Mouse (Mus musculus) brain, adult 2 months (tissue): Measurements from ENCODE around the gene AA467197.

Source experiments
- DNase-seq: peaks from one replicate; pipeline ENCODE4 v3.0.0; 2011; ENCODE audit warnings: low read depth, low spot score

AA467197 gene

GRCm38 (mm10) chr2:122636686-122637085, at the start of gene AA467197:
Gene AA467197 (plus strand): TSS chr2:122636986.
- no peak for DNase-seq

GRCm38 (mm10) chr2:122587861-122588519, 48.8 kb upstream of the AA467197 start:
- DNase-seq = no peak

GRCm38 (mm10) chr2:122590351-122590750, 46.4 kb upstream of the AA467197 start:
- DNase-seq = no peak

- no peak for DNase-seq
Observed at GRCm38 (mm10) chr2:122591213-122591612, 45.6 kb upstream of the AA467197 start.

DNA sequence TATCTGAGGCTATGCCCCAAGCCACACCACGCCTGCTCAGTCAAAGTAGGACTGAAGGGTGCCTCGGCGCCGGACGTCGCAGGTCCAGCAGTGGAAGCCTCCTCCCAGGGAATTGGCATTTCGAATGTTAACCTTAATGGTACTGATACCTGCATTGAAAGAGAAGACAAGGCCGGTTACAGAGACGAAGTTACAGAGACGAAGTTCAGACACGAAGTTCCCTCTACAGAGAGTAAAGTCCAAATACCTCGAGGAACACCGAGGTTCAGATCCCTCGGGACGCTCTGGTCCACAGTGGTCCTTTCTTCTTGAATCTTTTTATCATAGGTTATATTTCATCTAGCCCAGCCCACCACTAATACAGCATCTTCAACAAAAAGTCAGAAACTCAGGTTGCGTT, 41.3 kb upstream of the AA467197 start:
- no peak for DNase-seq

GRCm38 (mm10) chr2:122599736-122600135, 37.0 kb upstream of the AA467197 start:
- no peak for DNase-seq

GRCm38 (mm10) chr2:122601354-122601753, 35.4 kb upstream of the AA467197 start:
- DNase-seq = no peak

- peak; percentile 89 for DNase-seq
Observed at GRCm38 (mm10) chr2:122605829-122606228, 31.0 kb upstream of the AA467197 start.

- no peak for DNase-seq
Observed at GRCm38 (mm10) chr2:122608820-122609219, 28.0 kb upstream of the AA467197 start.

GRCm38 (mm10) chr2:122610746-122611653, 25.8 kb upstream of the AA467197 start, which contains the start of gene Gatm:
Gene Gatm (minus strand): TSS chr2:122611303.
- peak; percentile 93 for DNase-seq

- DNase-seq = no peak
Observed at GRCm38 (mm10) chr2:122611654-122611973, 25.2 kb upstream of the AA467197 start.

DNA sequence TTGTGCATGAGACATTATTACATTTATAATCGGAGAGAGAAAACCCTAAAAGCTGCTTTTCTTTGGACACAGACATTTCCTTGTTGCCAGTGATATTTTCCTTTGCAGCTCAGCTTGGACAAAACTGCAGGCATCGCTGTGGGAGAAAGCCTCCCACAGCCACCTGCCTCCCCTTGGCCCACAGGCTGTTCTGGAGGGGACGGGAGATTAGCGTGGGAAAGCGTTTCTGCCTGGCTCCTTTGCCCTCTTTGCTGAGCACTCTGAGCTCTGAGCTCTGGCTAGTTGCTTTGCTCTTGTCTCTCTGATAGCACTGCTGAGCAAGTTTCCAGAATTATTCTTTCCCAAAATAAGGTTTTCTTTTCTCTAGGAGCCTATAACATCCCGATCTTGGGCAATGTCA, 20.5 kb upstream of the AA467197 start:
- DNase-seq = peak; percentile 49

GRCm38 (mm10) chr2:122617792-122618191, 19.0 kb upstream of the AA467197 start:
- DNase-seq = no peak

GRCm38 (mm10) chr2:122618719-122619118, 18.1 kb upstream of the AA467197 start:
- no peak for DNase-seq

DNA sequence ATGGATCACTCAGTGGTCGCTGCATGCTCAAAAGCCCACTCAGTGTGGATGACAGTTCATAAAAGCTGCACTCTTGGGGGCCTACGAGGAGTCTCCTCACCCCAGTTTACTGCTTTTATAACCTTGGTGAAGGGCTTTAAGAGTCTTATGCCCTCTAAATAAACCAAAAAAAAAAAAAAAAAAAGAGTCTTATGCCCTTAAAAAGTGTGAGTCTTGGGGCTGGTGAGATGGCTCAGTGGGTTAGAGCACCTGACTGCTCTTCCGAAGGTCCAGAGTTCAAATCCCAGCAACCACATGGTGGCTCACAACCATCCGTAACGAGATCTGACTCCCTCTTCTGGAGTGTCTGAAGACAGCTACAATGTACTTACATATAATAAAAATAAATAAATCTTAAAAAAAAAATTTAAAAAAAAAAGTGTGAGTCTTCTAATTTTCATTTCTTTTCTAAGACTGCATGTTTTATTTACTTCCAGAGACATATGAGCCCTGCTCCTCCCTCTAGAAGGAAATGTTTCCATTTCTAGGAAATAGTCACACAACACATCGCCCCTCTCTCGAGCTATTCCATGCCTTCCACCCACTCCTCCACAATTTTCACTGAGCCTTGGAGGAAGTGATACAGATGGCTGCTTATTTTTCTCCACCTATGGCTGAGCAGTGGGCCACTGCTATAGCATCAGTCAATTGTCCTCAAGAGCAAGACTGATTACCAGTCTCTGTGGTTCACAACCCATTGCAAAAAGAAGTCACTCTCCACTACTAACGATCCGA, 15.3 kb upstream of the AA467197 start:
- DNase-seq = peak; percentile 69

DNA sequence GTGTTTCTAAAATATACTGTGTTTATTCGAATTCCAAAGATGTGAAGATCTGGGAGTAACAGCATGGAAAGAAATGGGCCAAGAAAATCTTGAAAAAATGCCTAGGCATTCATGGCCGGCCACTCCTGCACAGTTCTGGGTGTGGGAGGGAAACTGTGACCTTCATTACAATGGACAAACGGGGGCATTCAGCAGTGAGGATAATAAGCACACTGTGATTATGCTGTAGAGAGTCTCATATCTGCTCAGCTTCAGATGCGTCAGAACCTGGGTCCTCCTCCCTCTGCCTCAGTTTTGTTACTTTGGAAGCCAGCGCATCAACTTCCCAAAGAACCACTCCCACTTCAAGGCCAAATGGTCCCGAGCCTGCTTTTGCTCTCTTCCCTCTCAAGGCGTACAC, 10.9 kb upstream of the AA467197 start:
- DNase-seq = peak; percentile 83

DNA sequence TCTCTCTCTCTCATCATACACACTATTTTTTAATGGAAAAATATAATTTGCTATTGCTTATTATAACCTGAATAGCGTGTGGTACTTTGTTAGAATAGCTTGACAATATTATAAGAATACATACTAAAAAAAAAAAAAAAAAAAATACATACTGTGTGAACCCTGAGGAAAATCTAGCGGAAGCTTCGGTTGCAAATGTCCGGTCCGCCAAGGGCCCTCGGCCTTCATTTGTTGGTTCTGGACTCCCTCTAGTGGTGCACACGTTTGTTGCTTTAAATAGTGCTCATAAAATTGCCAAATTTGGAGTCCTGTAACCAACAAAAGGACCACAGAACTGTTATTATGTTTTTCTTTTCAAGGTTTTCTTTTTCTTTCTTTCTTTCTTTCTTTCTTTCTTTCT, 7.8 kb upstream of the AA467197 start:
- peak; percentile 95 for DNase-seq

DNA sequence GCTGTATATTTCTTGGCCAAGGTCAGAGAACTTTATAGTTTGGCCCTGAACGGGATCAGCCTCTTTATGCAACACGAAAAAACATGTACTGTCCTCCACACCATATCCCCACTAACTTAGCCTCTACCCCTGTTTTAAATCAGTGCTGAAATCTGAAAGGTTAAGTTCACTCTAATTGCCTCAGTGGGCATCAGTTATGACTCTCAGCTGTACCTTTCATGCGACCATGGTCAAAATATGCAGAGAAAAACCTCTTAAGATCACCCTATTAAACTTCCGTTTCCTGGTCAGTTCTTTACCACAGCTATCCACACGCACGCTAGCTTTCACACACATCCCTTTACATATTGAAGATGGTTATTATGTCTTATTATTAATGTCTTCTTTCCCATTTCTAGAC, 6.9 kb upstream of the AA467197 start:
- no peak for DNase-seq

DNA sequence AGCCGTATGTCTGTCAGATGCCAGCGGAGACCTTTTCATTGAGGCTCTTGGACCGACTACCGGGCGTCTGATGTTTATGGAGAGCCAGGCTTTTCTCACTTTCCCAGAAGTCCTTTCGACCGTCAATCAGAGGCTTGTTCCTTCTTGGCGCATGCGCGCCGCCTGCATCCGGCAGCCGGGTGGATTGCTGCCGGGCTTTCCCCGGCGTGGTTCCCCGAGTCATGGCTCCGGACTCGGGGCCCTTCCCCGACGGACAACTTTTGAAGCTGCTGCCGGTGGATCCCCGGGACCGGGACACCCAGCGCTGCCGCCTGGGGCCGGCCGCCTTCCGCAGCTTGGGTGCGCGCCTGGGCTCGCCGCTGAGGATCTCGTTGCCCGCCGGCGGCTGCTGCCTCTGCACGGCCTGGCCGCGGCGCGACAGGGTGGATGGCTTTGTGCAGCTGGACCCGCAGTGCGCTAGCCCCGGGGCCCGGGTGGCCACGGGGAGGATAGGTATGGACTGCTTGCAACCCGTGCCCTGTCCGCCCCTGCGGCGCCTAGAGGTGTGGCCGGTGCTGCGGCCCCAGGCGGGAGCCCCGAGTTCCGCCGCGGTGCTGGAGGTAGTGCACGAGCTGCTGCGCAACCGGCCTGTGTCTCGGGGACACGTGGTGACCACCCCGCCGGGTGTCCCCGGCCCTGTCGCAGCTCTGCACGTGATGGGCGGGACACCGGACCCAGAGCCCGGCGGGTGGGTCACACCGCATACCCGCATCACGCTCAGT, 6.1 kb upstream of the AA467197 start:
- peak; percentile 96 for DNase-seq

GRCm38 (mm10) chr2:122631226-122631801, 5.5 kb upstream of the AA467197 start:
- peak; percentile 47 for DNase-seq

DNA sequence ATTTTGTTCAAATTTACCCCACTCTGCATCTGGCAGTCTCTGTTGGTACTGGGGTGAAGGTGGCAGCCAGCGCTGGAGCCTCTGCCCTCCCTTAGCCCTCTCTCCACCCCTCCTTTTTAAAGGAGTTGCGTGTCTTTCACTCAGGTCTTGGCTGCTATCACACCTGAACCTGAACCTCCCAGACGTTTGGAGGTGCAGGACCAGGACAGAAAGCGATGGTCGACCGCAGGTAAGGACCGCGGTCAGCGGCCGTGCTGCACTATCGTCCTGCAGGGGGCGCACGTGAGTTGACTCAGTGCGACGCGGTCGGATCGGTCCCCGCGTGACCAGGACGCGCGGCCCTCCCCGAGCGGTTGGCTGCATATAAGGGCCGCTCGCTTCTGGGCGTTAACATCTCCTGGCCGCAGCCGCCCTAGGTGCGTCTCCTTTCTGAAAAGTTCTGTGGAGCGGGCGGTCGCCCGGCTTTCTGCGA, 776 bp downstream of the AA467197 start:
- peak; percentile 74 for DNase-seq
